Mouse (Mus musculus) kidney, adult 2 months (tissue): ENCODE results near the gene Wdr26.

Experiments used
- CTCF ChIP-seq: fragments of 200-500 bp; conservative IDR thresholded peaks from 2 replicates; pipeline ENCODE4 v1.5.1; 2011; ENCODE audit warnings: low read depth, mild to moderate bottlenecking, control low read depth, low read length, moderate library complexity, mixed read lengths; ENCODE audit not compliant: insufficient read depth, insufficient read length
- POLR2A ChIP-seq: fragments of 200-500 bp; IDR thresholded peaks from one replicate; pipeline ENCODE4 v1.6.1; 2011; ENCODE audit warnings: low read depth, low read length, control low read depth

GRCm38 (mm10) chr1:181226850-181227249 lies 15.0 kb upstream of the Wdr26 start:
- TF ChIP-seq CTCF (no peak), POLR2A (no peak)
